Mouse (Mus musculus) cortical plate, adult 2 months (tissue): Measurements from ENCODE around the gene Actr3.

Source experiments
- CTCF ChIP-seq: fragments of 200-500 bp; IDR thresholded peaks from 2 replicates; pipeline ENCODE4 v1.5.1; 2011; ENCODE audit warnings: mild to moderate bottlenecking, control low read depth, low read length; ENCODE audit not compliant: insufficient read depth; ENCODE audit errors: extremely low read depth
- POLR2A ChIP-seq: fragments of 200-500 bp; IDR thresholded peaks from 2 replicates; pipeline ENCODE4 v1.6.1; 2011; ENCODE audit warnings: mild to moderate bottlenecking, low read length, control low read depth; ENCODE audit not compliant: insufficient read depth; ENCODE audit errors: extremely low read depth

DNA sequence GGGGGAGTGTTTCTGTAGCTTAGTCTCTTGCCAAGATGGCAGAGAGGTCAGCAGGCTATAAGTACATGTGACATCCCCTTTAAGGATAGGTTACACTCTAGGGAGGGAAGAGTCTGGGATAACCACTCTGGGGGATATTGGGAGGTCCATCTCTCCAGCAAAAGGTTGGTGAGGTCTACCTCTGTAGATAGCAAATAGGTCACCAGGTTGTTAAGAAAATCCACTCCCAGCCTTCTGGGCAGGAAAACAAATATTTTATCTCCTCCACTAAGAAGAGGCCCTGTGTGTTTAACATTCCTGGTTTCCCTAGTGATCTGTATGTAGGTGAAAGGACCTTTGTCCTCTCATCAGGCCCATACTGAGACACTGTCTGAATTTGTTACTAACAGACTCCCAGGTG is 46.3 kb upstream of the Actr3 start:
- TF ChIP-seq CTCF (no peak), POLR2A (no peak)
